Mouse (Mus musculus): ENCODE data around the gene Bax. TPM values are rescaled to one million over a fixed set of nuclear protein-coding genes. Genes with fewer than 3 reads are reported as not detected.

Bax gene
- polyA plus RNA-seq, 1 experiment from 2014 or later, result 161 TPM

Small RNA genes lying within 50 kb of the gene (microRNA-seq; reads per million reads assigned to microRNA genes)
- not detected for gene Gm22133

Other genes with a start within 250 kb of the Bax start
- gene Cd37, start 227.8 kb downstream of the Bax start, polyA plus RNA-seq (2015; fragmentation: Nextera tagmentation; extraction: Ambion mirVana), result 3.1 and 3.8 TPM in 2 replicates
- gene Slc6a16, start 225.8 kb downstream of the Bax start, polyA plus RNA-seq (2015; fragmentation: Nextera tagmentation; extraction: Ambion mirVana), result 0.16 TPM in 1 of 2 replicates, not detected in the other
- 0.09 TPM in 1 of 2 replicates, not detected in the other for gene Slc6a21, start 189.4 kb downstream of the Bax start, polyA plus RNA-seq (2015; fragmentation: Nextera tagmentation; extraction: Ambion mirVana)
- gene Trpm4, start 133.1 kb downstream of the Bax start, polyA plus RNA-seq (2015; fragmentation: Nextera tagmentation; extraction: Ambion mirVana), result 19.1 and 20.0 TPM in 2 replicates
- gene Hrc, start 131.6 kb downstream of the Bax start, polyA plus RNA-seq (2015; fragmentation: Nextera tagmentation; extraction: Ambion mirVana), result 1.7 and 2.3 TPM in 2 replicates
- gene Ppfia3, start 99.9 kb downstream of the Bax start, polyA plus RNA-seq (2015; fragmentation: Nextera tagmentation; extraction: Ambion mirVana), result 3.1 TPM in 2 replicates
- gene Lin7b, start 96.3 kb downstream of the Bax start, polyA plus RNA-seq (2015; fragmentation: Nextera tagmentation; extraction: Ambion mirVana), result 0.60 and 0.92 TPM in 2 replicates
- 224 and 229 TPM in 2 replicates for gene Snrnp70, start 71.2 kb downstream of the Bax start, polyA plus RNA-seq (2015; fragmentation: Nextera tagmentation; extraction: Ambion mirVana)
- not detected in 2 replicates for gene Kcna7, start 61.2 kb downstream of the Bax start, polyA plus RNA-seq (2015; fragmentation: Nextera tagmentation; extraction: Ambion mirVana)
- gene Ntf5, start 53.2 kb downstream of the Bax start, polyA plus RNA-seq (2015; fragmentation: Nextera tagmentation; extraction: Ambion mirVana), result 3.5 TPM in 2 replicates
- gene Lhb, start 46.1 kb downstream of the Bax start, polyA plus RNA-seq (2015; fragmentation: Nextera tagmentation; extraction: Ambion mirVana), result 0.25 and 0.70 TPM in 2 replicates
- 42.7 and 46.7 TPM in 2 replicates for gene Gys1, start 32.1 kb downstream of the Bax start, polyA plus RNA-seq (2015; fragmentation: Nextera tagmentation; extraction: Ambion mirVana)
- 161 and 173 TPM in 2 replicates for gene Ruvbl2, start 28.8 kb downstream of the Bax start, polyA plus RNA-seq (2015; fragmentation: Nextera tagmentation; extraction: Ambion mirVana)
- gene Ftl1, start 7.0 kb downstream of the Bax start, polyA plus RNA-seq (2015; fragmentation: Nextera tagmentation; extraction: Ambion mirVana), result 5,197 and 5,279 TPM in 2 replicates
- 0.33 and 0.74 TPM in 2 replicates for gene Tulp2, start 15.0 kb upstream of the Bax start, polyA plus RNA-seq (2015; fragmentation: Nextera tagmentation; extraction: Ambion mirVana)
- gene Gm45808, start 19.9 kb upstream of the Bax start, polyA plus RNA-seq (2015; fragmentation: Nextera tagmentation; extraction: Ambion mirVana), result not detected in 2 replicates
- gene Dhdh, start 21.9 kb upstream of the Bax start, polyA plus RNA-seq (2015; fragmentation: Nextera tagmentation; extraction: Ambion mirVana), result 2.8 and 3.4 TPM in 2 replicates
- 230 and 238 TPM in 2 replicates for gene Nucb1, start 43.5 kb upstream of the Bax start, polyA plus RNA-seq (2015; fragmentation: Nextera tagmentation; extraction: Ambion mirVana)
- gene Ppp1r15a, start 59.4 kb upstream of the Bax start, polyA plus RNA-seq (2015; fragmentation: Nextera tagmentation; extraction: Ambion mirVana), result 21.9 and 22.9 TPM in 2 replicates
- gene Plekha4, start 59.4 kb upstream of the Bax start, polyA plus RNA-seq (2015; fragmentation: Nextera tagmentation; extraction: Ambion mirVana), result 2.2 and 3.3 TPM in 2 replicates
- 1.5 and 1.7 TPM in 2 replicates for gene Hsd17b14, start 88.0 kb upstream of the Bax start, polyA plus RNA-seq (2015; fragmentation: Nextera tagmentation; extraction: Ambion mirVana)
- gene Bcat2, start 103.3 kb upstream of the Bax start, polyA plus RNA-seq (2015; fragmentation: Nextera tagmentation; extraction: Ambion mirVana), result 57.7 and 62.5 TPM in 2 replicates
- 0.42 TPM in 1 of 2 replicates, not detected in the other for gene Fgf21, start 148.6 kb upstream of the Bax start, polyA plus RNA-seq (2015; fragmentation: Nextera tagmentation; extraction: Ambion mirVana)
- gene Fut1, start 150.4 kb upstream of the Bax start, polyA plus RNA-seq (2015; fragmentation: Nextera tagmentation; extraction: Ambion mirVana), result 0.47 and 0.49 TPM in 2 replicates
- gene Izumo1, start 154.9 kb upstream of the Bax start, polyA plus RNA-seq (2015; fragmentation: Nextera tagmentation; extraction: Ambion mirVana), result 0.15 and 0.29 TPM in 2 replicates
- gene Rasip1, start 160.6 kb upstream of the Bax start, polyA plus RNA-seq (2015; fragmentation: Nextera tagmentation; extraction: Ambion mirVana), result 32.4 and 33.3 TPM in 2 replicates
- gene Mamstr, start 173.1 kb upstream of the Bax start, polyA plus RNA-seq (2015; fragmentation: Nextera tagmentation; extraction: Ambion mirVana), result 7.7 and 9.5 TPM in 2 replicates
- gene Fut2, start 199.5 kb upstream of the Bax start, polyA plus RNA-seq (2015; fragmentation: Nextera tagmentation; extraction: Ambion mirVana), result 0.57 and 0.69 TPM in 2 replicates
- gene Ntn5, start 217.1 kb upstream of the Bax start, polyA plus RNA-seq (2015; fragmentation: Nextera tagmentation; extraction: Ambion mirVana), result 0.52 and 0.69 TPM in 2 replicates
- gene Sec1, start 227.5 kb upstream of the Bax start, polyA plus RNA-seq (2015; fragmentation: Nextera tagmentation; extraction: Ambion mirVana), result 0.21 and 0.42 TPM in 2 replicates
- gene Car11, start 232.9 kb upstream of the Bax start, polyA plus RNA-seq (2015; fragmentation: Nextera tagmentation; extraction: Ambion mirVana), result 2.4 and 4.6 TPM in 2 replicates
- gene Dbp, start 238.2 kb upstream of the Bax start, polyA plus RNA-seq (2015; fragmentation: Nextera tagmentation; extraction: Ambion mirVana), result 2.7 and 3.1 TPM in 2 replicates
- gene Rpl18, start 248.6 kb upstream of the Bax start, polyA plus RNA-seq (2015; fragmentation: Nextera tagmentation; extraction: Ambion mirVana), result 1,016 and 1,098 TPM in 2 replicates

Data from lung, embryonic 15.5 days (tissue).